Mouse (Mus musculus): ENCODE data around the gene Zswim1. TPM values are rescaled to one million over a fixed set of nuclear protein-coding genes. Genes with fewer than 3 reads are reported as not detected.
"Not testable (repeated sequence)": the region's sequence is repeated elsewhere in the genome, so short reads cannot be mapped to it uniquely, and the experiment has no call there.

The Zswim1 gene
- total RNA-seq, 2 experiments from 2014 or later = 22.7 to 22.9 TPM

GRCm38 (mm10) chr2:164825521-164825920 lies 3.0 kb downstream of the Zswim1 start:
- no peak for DNase-seq (ENCODE audit: extremely low spot score in 1 of 2, low spot score in 1 of 2)

- DNase-seq (ENCODE audit: extremely low spot score in 1 of 2, low spot score in 1 of 2) = no peak
Observed at GRCm38 (mm10) chr2:164827146-164827850, 4.8 kb downstream of the Zswim1 start.

- no peak for DNase-seq (ENCODE audit: extremely low spot score in 1 of 2, low spot score in 1 of 2)
Observed at GRCm38 (mm10) chr2:164828437-164828836, 6.0 kb downstream of the Zswim1 start, which contains the start of gene Spata25. Gene Spata25 (minus strand): TSS chr2:164828537.

GRCm38 (mm10) chr2:164829090-164829489 lies 6.6 kb downstream of the Zswim1 start:
- no peak for DNase-seq (ENCODE audit: extremely low spot score in 1 of 2, low spot score in 1 of 2)

- DNase-seq (ENCODE audit: extremely low spot score in 1 of 2, low spot score in 1 of 2) = no peak
Observed at GRCm38 (mm10) chr2:164831029-164831428, 8.5 kb downstream of the Zswim1 start.

- no peak for DNase-seq (ENCODE audit: extremely low spot score in 1 of 2, low spot score in 1 of 2)
Observed at GRCm38 (mm10) chr2:164832032-164832747, 9.7 kb downstream of the Zswim1 start.

- peak; percentile 70 for DNase-seq (ENCODE audit: extremely low spot score in 1 of 2, low spot score in 1 of 2)
Observed at GRCm38 (mm10) chr2:164832748-164833301, 10.3 kb downstream of the Zswim1 start, which contains the start of gene Ctsa. Gene Ctsa (plus strand): TSS chr2:164832873.

GRCm38 (mm10) chr2:164833314-164833959 lies 11.0 kb downstream of the Zswim1 start, which contains the start of gene Neurl2:
Gene Neurl2 (minus strand): TSS chr2:164833456.
- DNase-seq (ENCODE audit: extremely low spot score in 1 of 2, low spot score in 1 of 2) = peak; percentile 87 to 93

- no peak for DNase-seq (ENCODE audit: extremely low spot score in 1 of 2, low spot score in 1 of 2)
Observed at GRCm38 (mm10) chr2:164834531-164834930, 12.0 kb downstream of the Zswim1 start.

- DNase-seq (ENCODE audit: extremely low spot score in 1 of 2, low spot score in 1 of 2) = no peak
Observed at GRCm38 (mm10) chr2:164835164-164835563, 12.7 kb downstream of the Zswim1 start.

- no peak for DNase-seq (ENCODE audit: extremely low spot score in 1 of 2, low spot score in 1 of 2)
Observed at GRCm38 (mm10) chr2:164845782-164846181, 23.3 kb downstream of the Zswim1 start.

- no peak for DNase-seq (ENCODE audit: extremely low spot score in 1 of 2, low spot score in 1 of 2)
Observed at GRCm38 (mm10) chr2:164850061-164850460, 27.6 kb downstream of the Zswim1 start.

GRCm38 (mm10) chr2:164855572-164855971 lies 33.1 kb downstream of the Zswim1 start:
- DNase-seq (ENCODE audit: extremely low spot score in 1 of 2, low spot score in 1 of 2) = not testable (repeated sequence)

GRCm38 (mm10) chr2:164856309-164857100 lies 34.0 kb downstream of the Zswim1 start:
- DNase-seq (ENCODE audit: extremely low spot score in 1 of 2, low spot score in 1 of 2) = no peak

GRCm38 (mm10) chr2:164857101-164857821 lies 34.8 kb downstream of the Zswim1 start, which contains the start of gene Pltp:
Gene Pltp (minus strand): TSS chr2:164857711.
- DNase-seq (ENCODE audit: extremely low spot score in 1 of 2, low spot score in 1 of 2) = peak in 1 of 2 experiments; percentile 30

GRCm38 (mm10) chr2:164857842-164858553 lies 35.5 kb downstream of the Zswim1 start:
- no peak for DNase-seq (ENCODE audit: extremely low spot score in 1 of 2, low spot score in 1 of 2)

- DNase-seq (ENCODE audit: extremely low spot score in 1 of 2, low spot score in 1 of 2) = no peak
Observed at GRCm38 (mm10) chr2:164859155-164859554, 36.7 kb downstream of the Zswim1 start.

- no peak for DNase-seq (ENCODE audit: extremely low spot score in 1 of 2, low spot score in 1 of 2)
Observed at GRCm38 (mm10) chr2:164859640-164860432, 37.4 kb downstream of the Zswim1 start.
